Mouse (Mus musculus): ENCODE data around the gene Tcaf2.

Gene Tcaf2

DNA sequence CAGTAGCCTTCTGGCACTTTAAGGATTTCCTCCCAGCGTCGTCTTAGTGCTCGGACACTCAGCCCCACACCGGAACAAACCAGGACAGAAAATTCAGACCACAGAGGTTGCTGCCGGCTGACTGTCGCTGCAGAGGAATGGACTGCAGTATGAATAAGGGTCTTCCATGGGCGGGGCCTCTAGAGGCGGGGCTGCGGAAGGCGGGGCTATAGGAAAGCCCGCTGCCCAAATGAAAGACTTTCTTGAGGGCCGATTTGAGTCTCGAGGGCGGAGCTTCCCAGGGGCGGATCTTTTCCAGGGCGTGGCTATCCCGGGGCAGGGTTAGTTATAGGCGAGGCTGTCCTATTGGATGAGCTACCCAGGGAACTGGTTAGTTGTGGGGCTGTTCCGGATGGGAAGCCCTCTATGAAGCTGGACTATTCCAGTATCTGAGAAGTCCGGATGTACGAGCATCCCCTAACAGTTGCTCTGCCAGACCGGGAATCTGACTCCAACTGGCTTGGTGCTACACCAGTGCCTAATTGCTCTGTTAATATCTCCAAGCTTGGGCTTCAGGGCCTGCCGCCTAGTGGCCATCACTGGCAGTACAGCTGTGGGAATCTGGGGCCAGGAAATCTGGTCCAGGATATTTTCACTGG lies at the start of gene Tcaf2:
Gene Tcaf2 (minus strand): TSS at position 343 of the 638 bp plus-strand sequence.
- in situ Hi-C loops (cut with MboI, MseI), result no loop called here

DNA sequence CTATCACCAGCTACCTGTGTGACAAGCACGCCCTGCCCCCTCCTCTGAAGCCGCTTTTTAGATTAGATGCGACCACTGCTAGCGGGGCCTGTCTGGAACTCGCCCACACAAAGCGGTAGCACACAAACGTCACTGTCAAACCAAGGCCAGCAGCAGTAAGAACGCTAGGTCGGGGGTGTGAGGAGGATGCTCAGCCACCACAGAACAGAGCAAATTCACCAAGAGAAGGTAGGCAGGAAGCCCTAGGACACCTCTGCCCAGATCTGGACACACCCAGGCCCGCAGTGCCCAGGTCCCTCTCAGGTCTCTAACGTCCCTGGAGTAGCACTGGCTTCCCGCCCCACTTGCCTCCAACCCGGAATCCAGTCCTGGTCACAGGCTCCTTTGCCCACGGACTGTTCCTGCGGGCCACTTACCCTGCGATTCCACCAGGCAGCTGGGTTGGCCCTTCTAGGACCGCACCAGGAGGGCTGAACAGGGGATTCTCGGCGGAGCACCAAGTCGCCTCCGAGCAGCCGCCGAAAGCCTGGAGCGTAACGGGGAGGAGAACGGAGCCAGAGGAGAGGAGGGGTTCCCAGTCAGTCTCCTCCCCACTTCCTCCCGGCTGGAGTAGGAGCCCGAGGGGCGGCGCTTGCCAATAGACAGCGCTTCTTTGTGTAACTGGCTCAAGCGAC lies 47.6 kb upstream of the Tcaf2 start:
- in situ Hi-C loops (cut with MboI, MseI), result no loop called here

DNA sequence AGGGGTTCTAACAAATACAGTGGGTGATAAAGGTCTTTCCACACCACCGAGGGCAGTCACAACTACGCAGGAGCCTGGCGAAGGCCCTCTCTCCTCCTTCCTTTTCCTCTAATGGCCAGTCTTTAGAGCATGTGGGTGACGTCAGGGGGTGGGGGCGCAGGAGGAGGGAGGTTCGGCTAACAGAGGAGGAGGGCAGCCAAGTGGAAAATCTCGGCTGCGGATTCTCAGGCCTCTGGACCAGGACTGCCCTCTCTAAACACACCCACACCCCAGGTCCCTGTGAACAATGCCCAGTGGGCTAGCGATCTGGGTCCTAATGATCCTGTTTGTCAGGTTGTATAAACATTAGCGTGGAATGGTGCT lies 47.1 kb upstream of the Tcaf2 start:
- in situ Hi-C loops (cut with MboI, MseI), result no loop called here

DNA sequence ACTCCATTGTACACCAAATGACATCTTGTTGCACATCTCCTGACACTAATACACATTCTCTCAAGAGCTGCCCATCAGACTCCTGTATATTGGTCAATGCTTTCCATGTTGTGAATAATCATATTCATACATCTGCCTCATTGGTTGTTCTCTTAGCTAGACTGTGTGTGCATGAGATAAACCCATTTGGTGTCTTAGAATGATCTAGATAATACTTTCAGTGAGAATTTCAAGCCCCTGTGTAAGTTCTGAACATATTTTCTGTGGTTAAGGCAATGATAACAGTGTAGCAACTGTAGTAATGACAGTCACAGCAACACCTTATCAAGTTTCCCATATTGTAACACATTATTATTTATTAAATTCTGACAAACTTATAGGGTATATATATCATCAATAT lies 44.7 kb upstream of the Tcaf2 start:
- in situ Hi-C loops (cut with MboI, MseI), result no loop called here

DNA sequence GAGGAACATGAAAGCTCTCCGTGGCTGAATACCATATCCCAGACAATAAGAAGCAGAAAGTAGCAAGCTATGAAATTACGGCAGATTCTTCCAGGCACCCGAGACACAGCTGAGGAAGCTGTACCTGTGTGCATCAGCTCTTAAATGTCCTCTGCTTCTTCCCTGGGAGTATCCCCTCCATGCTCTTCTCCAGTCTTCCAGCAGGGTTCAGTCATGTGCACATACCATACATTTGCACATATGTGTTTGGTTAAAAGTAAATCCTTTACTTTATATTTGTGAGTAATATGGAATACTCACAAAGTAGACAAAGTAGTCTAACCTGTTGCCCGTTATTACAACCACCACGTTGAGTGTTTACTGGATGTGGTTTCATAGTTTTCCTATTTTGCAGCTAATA lies 42.9 kb upstream of the Tcaf2 start:
- in situ Hi-C loops (cut with MboI, MseI), result no loop called here

DNA sequence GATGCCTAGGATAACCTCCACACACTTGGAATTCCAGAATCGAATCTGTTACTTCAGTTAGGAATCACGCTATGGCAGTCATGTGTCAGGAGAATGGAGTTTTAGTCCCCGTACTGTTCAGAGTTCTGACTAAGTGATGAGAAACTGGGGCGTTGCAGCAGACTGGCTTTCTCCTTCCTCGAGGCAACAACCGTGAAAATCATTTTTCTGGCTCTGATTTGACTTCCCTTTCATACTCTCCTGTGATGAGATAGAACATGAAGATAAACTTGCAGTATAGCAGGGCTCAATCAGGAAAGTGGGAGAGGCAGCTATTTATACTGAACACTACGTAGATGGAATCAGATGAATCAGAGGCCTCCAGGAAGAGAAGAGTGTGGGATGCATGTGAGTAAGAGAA lies 35.0 kb upstream of the Tcaf2 start:
- in situ Hi-C loops (cut with MboI, MseI), result no loop called here

DNA sequence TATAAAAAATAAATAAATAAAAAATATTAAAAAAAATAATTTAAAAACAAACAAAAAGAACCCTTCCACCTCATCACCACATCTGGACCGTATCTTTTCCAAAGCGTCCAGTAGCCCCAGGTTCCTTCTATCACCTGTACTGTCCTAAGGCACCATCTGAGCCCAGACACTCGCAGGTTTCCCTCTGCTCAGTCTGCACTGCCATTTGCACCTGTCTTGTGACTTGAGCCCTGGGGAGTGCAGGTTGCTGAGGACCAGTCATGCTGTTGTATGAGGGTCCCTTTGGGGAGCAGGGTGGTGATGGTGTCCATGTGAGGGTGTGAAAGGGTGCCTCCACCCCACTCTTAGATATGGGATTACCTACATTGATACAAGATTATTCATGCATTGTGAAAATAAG lies 31.0 kb upstream of the Tcaf2 start:
- in situ Hi-C loops (cut with MboI, MseI), result no loop called here

DNA sequence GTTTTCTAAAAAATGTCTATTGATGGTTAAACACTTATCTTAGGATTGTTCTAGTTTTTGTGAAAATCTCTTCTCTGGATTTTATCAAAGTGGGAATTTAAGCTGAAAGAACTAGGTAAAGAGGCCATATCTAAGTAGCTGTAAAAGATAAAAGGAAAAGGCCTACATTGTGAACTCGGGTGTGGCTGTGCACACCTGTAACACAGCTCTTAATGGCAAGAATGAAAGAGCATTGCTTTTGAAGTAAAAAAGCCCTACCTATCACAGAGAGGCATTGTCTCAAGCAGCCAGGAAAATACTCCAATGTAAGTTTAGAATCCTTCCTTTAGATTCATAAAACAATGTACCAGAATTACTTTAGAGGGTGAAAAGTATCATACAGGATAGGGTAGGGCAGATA lies 26.7 kb upstream of the Tcaf2 start:
- in situ Hi-C loops (cut with MboI, MseI), result no loop called here

DNA sequence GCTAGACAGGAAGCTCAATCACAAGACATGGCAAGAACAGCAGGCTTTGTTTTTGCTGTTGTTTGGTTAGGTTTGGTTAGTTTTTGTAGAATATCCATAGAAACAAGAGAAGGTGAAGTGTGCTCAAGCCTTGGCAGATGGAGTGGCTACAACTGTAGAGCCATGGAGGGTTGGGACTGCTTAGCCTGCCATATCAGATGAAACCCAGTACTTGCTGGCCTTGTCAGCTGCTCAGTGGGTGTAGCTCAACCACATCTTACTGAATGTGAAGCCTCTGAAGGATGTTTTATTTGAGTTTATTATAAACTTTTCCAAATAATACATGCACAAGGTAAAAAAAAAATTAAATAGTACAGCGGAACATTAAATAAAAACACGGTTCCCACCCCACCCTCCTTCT lies 22.7 kb upstream of the Tcaf2 start:
- in situ Hi-C loops (cut with MboI, MseI), result no loop called here

DNA sequence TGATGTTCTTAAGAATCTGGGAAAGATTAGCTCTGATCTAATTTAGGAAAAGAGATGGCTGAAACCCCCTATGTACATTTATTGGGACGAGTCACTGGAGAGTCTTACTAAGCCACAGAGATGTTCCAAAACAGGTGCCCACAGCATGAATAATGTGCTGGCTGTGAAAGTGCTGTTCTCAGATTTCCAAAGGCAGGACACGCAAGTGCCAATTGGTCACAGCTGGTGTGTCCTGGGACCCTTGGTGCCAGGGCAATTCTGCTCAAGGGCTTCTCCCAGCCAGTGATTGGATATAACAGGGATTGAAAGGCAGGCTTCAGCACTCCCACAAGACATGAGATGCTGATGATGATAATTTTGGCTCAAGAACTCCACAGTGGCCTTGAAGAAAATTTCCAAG lies 16.7 kb upstream of the Tcaf2 start:
- in situ Hi-C loops (cut with MboI, MseI), result no loop called here

DNA sequence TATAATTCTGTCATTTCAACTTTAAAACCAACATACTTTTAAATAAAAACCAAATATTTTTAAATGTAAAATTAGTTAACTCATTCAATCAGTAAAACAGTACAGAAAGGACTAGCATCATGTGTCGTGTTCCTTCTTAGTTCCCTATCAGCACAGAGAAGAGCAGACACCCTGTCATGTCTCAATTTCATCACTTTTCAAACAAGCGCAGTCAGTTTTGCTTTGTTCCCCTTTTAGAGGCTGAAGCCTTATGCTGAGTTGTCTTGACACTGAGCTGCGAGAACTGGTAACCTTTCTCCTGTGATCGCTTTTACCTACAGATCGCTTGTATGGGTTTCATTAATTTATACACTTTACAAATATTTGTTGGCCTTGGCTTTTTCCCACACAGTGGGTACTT lies 10.7 kb downstream of the Tcaf2 start:
- in situ Hi-C loops (cut with MboI, MseI), result no loop called here

DNA sequence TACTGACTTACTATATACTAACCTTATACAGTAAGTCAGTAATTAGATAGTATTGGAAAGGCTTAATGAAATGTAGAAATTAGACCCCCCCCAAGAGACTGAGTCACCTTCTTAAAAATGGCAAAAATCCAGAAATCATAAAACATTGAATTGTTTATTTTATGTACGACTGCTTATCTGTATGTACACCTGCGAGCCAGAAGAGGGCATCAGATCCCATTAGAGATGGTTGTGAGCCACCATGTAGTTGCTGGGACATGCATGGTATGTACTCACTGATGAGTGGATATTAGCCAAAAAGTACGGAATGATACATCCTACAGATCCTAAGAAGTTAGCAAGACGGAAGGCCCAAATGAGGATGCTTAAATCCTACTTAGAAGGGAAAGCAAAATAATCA lies 13.7 kb downstream of the Tcaf2 start:
- in situ Hi-C loops (cut with MboI, MseI), result no loop called here

DNA sequence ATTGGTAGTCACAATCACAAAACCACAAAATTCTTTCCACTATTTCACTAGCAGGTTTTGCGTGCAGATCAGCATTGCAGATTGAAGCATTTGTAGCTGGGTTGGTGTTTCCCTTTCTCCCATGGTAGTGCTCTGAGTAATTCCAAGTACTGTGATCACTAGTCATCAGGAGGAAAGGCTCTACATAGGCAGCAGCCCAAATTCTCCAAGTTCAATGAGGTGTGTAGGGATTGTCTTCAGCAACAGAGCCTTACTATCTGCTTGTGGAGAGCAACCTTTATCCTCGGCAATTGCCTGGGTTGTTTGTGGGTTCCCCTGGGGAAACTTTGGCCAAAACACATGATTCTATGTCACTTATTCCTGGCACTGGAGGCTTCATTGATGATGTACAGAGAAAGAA lies 28.1 kb downstream of the Tcaf2 start:
- in situ Hi-C loops (cut with MboI, MseI), result no loop called here

DNA sequence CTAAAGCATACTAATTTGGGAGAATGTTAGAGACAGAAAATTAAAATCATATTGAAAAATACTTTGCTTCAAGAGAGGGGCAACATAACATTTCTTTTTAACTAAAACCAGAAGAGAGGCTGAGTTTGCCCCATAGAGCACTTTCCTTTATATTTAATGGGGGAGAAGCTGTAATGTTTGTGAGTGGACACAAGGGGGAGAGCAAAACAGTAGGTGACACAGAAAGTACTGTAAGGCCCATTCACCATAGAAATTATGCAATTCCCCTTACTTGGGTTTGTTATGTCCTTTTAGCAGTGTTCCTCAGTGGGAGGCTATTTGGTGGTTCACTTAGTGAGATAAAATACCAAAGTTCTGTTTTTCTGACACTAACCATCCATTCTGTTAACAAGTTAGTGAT lies 32.8 kb downstream of the Tcaf2 start:
- in situ Hi-C loops (cut with MboI, MseI), result no loop called here

DNA sequence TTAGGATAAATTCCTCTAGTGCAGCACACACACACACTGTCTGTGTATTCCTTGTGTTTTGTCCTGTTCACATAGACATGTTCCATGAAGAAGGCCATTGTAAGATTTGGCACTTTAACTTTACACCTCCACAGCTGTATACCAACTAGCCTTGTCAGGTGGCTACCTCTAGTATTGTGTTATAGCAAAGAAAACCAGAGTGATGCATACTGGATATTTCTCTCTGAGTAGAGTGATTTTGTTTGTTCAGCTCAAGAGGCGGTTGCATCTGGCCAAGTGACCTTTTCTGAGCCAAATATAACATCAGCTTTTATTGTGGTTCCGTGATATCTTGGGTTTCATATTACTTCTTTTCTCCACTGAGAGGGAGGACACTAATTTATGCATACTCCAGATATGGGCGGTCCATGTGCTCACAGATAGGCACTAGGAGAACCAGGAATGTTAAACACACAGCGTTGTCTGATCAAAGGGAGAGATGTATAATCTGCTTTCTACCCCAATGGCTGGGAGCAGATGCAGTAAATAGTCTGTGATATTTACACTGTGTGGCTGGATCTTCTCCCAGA lies 34.0 kb downstream of the Tcaf2 start:
- in situ Hi-C loops (cut with MboI, MseI), result no loop called here

DNA sequence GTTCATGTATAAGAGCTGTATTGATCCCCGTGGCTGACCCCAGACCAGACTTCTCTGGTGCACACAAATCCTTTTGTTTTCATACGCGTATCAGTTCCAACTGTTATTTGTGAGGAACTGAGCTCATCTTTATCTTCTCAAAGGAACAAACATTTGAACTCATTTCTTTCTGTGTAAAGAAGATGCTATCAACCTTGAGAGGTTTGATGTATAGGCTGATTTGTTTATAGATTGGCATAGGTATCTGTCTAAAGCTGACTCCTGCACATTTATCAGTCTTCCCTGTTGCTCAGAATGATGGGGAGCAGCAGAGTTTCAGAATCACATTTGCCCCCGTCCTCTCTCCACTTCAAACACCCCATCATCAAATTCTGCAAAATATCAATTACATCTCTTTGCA lies 47.5 kb downstream of the Tcaf2 start, which contains the start of gene Tcaf3:
Gene Tcaf3 (minus strand): TSS at position 101 of the 400 bp plus-strand sequence.
- in situ Hi-C loops (cut with MboI, MseI), result loop anchor here (25.0 kb wide), 2 partner anchors 285 to 835 kb away; partner anchors contain the start of gene Fam131b

DNA sequence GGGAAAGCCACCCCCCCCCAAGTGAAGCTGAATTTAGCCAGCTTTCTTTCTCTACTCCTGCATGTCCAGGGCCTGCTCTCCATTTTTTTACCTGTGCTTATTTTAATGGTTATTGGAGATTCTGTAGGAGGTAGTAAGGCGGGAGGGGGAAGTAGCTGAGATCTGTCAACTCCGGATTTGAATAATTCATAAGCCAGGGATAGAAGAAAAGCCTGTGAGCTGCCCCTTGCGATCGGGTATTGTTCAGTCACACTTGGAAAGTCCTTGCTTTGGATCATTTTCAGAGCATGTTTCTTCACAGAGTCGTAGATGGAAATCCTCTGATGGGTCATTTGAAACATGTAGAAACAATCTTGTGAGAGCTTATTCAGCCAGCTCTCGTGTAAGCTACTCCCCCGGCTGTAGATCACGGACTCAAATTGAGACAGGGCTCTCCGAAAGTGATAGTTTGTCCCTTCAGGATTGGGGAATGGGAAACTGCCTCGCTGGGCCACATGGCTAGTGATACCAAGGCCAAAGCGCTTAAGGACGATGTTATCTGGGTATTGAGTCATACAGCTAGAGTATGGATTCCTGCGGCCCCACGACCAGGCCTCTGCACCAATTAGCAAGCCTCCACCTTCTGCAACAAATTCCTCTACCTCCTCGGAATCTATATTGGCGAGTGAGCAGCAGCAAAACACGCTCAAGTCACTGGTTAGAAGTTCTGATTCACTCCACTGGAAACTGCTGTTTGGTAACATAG lies 51.7 kb downstream of the Tcaf2 start:
- in situ Hi-C loops (cut with MboI, MseI), result loop anchor here (25.0 kb wide), 2 partner anchors 281 to 831 kb away; partner anchors contain the start of gene Fam131b

DNA sequence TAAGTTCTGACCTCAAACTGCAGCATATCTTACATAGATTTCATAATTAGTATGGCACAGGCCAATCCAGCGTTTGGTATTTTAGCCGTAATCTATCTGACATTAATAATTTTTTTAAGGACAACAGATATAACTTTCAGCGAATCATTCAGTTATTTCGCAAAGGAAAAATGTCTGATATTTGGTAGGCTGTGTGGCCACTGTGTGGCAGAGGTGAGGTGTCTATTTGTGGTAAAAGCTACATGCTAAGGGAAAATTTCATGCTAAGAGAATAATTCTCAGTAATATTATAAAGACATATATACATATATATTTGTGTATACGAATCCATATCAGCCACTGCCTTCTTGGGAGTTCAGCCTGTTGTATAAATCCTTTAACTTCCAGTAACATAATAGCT lies 58.5 kb downstream of the Tcaf2 start:
- in situ Hi-C loops (cut with MboI, MseI), result loop anchor here (25.0 kb wide), 2 partner anchors 274 to 824 kb away; partner anchors contain the start of gene Fam131b

DNA sequence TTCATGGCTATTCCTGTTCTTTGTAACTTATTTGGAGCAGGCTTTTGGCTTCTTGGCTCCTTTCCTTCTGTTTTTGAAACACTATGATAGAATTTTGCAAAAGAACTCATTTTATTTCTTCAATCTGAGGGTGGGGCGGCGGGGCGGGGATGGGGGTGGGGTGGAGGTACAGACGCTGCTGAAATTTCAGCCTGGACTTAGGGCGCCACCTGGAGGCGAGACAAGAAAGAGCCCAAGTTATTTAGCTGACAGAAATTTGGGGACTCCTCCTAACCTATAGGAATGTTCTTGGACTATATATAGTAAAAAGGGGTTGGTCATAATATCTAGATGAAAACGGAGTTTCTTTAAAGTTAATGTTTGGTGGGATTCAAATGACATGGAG lies 61.6 kb downstream of the Tcaf2 start:
- in situ Hi-C loops (cut with MboI, MseI), result loop anchor here (5.0 to 25.0 kb wide), 3 partner anchors 271 to 821 kb away; partner anchors contain the start of gene Fam131b

DNA sequence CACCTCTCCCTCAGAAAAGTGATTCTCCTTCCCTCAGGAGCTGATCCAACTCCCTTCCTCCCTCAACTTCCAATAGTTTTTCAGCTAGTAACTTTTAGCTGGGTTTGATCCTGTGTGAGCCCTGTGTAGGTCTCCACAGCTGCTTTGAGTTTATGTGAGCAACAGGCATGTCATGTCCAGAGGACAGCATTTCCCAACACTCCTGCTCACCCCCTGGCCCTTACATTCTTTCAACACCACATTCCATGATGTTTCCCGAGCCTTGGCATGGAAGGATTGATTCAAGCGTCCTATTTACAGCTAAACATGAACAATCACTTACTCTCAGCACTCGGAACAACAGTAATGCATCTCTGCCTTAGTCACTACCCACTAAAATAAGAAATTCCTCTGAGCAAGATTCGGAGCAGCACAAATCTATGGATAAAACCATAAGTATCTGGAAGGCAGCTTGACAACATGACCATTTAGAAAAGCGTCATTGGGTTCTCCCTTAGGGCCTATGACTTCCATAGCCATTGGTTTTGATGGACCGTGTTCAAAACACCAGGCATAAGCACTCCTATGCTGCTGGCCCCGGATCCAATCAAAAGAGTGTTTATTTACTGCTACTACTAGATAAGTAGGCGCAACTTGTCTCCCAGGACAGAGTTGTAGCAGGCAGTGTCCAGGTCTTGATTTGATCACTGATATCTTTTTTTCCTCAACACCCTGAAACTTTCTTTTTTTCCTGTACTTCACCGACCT lies 62.1 kb downstream of the Tcaf2 start:
- in situ Hi-C loops (cut with MboI, MseI), result loop anchor here (5.0 to 25.0 kb wide), 3 partner anchors 271 to 821 kb away; partner anchors contain the start of gene Fam131b

DNA sequence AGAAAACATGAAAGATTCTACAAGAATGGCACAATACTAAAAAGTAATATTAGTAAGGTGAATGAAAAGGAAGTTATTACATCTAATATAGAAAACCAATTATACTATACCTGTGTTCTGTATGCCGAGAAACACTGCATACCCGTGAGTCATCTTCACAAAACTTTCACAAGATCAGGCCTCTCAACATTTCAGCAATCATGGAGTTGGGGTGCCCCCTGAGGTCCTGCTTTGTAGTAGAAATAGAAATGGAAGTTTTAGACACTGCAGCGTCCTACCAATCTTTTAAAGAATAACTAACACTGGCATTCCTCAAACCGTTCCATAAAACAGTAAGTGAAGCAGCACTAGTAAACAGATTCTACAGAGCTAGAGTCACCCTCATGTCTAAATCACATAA lies 66.4 kb downstream of the Tcaf2 start:
- in situ Hi-C loops (cut with MboI, MseI), result loop anchor here (25.0 kb wide), 2 partner anchors 266 to 816 kb away; partner anchors contain the start of gene Fam131b
